Mouse (Mus musculus) embryo, embryonic 11 days (tissue): ENCODE data around the gene Fmnl3.
"Not testable (repeated sequence)": the region's sequence is repeated elsewhere in the genome, so short reads cannot be mapped to it uniquely, and the experiment has no call there.

Experiments
- DNase-seq: peaks from one replicate; pipeline ENCODE4 v3.0.0-alpha.2; 2015

The Fmnl3 gene

GRCm38 (mm10) chr15:99386796-99387195 is 16.5 kb upstream of the Fmnl3 start:
- DNase-seq = no peak

GRCm38 (mm10) chr15:99386110-99386509 is 15.8 kb upstream of the Fmnl3 start:
- not testable (repeated sequence) for DNase-seq

- DNase-seq = no peak
These were observed 13.8 kb upstream of the Fmnl3 start for GRCm38 (mm10) chr15:99384071-99384470.

GRCm38 (mm10) chr15:99382893-99383292 is 12.6 kb upstream of the Fmnl3 start:
- no peak for DNase-seq

GRCm38 (mm10) chr15:99376240-99376639 is 6.0 kb upstream of the Fmnl3 start:
- DNase-seq = no peak

GRCm38 (mm10) chr15:99375581-99375980 is 5.3 kb upstream of the Fmnl3 start:
- no peak for DNase-seq

GRCm38 (mm10) chr15:99375036-99375435 is 4.8 kb upstream of the Fmnl3 start:
- DNase-seq = no peak

- DNase-seq = no peak
These were observed 2.5 kb upstream of the Fmnl3 start for GRCm38 (mm10) chr15:99372761-99373160.

GRCm38 (mm10) chr15:99371526-99372340 is 1.5 kb upstream of the Fmnl3 start:
- no peak for DNase-seq

- peak; percentile 73 for DNase-seq
These were observed 701 bp downstream of the Fmnl3 start for GRCm38 (mm10) chr15:99369391-99370171.

- no peak for DNase-seq
These were observed 1.6 kb downstream of the Fmnl3 start for GRCm38 (mm10) chr15:99368583-99369266.

- DNase-seq = no peak
These were observed 5.4 kb downstream of the Fmnl3 start for GRCm38 (mm10) chr15:99364921-99365320.

GRCm38 (mm10) chr15:99364022-99364530 is 6.2 kb downstream of the Fmnl3 start:
- no peak for DNase-seq

- DNase-seq = no peak
These were observed 11.3 kb downstream of the Fmnl3 start for GRCm38 (mm10) chr15:99358952-99359351.

GRCm38 (mm10) chr15:99356462-99356861 is 13.8 kb downstream of the Fmnl3 start:
- no peak for DNase-seq

GRCm38 (mm10) chr15:99355660-99356059 is 14.6 kb downstream of the Fmnl3 start:
- DNase-seq = no peak

GRCm38 (mm10) chr15:99352306-99352705 is 18.0 kb downstream of the Fmnl3 start:
- DNase-seq = no peak

GRCm38 (mm10) chr15:99351610-99352009 is 18.7 kb downstream of the Fmnl3 start:
- no peak for DNase-seq

GRCm38 (mm10) chr15:99344961-99345360 is 25.3 kb downstream of the Fmnl3 start:
- no peak for DNase-seq

GRCm38 (mm10) chr15:99344148-99344870 is 26.0 kb downstream of the Fmnl3 start:
- no peak for DNase-seq

GRCm38 (mm10) chr15:99343414-99344147 is 26.7 kb downstream of the Fmnl3 start:
- DNase-seq = peak; percentile 47
